Mouse (Mus musculus): Measurements from ENCODE around the gene Rpusd4.

The Rpusd4 gene

GRCm38 (mm10) chr9:35286351-35286750, 18.7 kb downstream of the Rpusd4 start:
- no peak for DNase-seq (ENCODE audit: low spot score)

- no peak for DNase-seq (ENCODE audit: low spot score)
Observed at GRCm38 (mm10) chr9:35289992-35290391, 22.3 kb downstream of the Rpusd4 start.

GRCm38 (mm10) chr9:35290417-35290816, 22.8 kb downstream of the Rpusd4 start:
- DNase-seq (ENCODE audit: low spot score): no peak

- no peak for DNase-seq (ENCODE audit: low spot score)
Observed at GRCm38 (mm10) chr9:35290916-35291315, 23.3 kb downstream of the Rpusd4 start.

- no peak for DNase-seq (ENCODE audit: low spot score)
Observed at GRCm38 (mm10) chr9:35293465-35293864, 25.8 kb downstream of the Rpusd4 start.

- no peak for DNase-seq (ENCODE audit: low spot score)
Observed at GRCm38 (mm10) chr9:35297791-35298190, 30.1 kb downstream of the Rpusd4 start.

GRCm38 (mm10) chr9:35302172-35302571, 34.5 kb downstream of the Rpusd4 start:
- no peak for DNase-seq (ENCODE audit: low spot score)

- no peak for DNase-seq (ENCODE audit: low spot score)
Observed at GRCm38 (mm10) chr9:35307461-35307860, 39.8 kb downstream of the Rpusd4 start.

- DNase-seq (ENCODE audit: low spot score): no peak
Observed at GRCm38 (mm10) chr9:35310377-35310776, 42.7 kb downstream of the Rpusd4 start.

GRCm38 (mm10) chr9:35312516-35312915, 44.9 kb downstream of the Rpusd4 start:
- peak; percentile 41 for DNase-seq (ENCODE audit: low spot score)

- DNase-seq (ENCODE audit: low spot score): no peak
Observed at GRCm38 (mm10) chr9:35313601-35314000, 45.9 kb downstream of the Rpusd4 start.

- DNase-seq (ENCODE audit: low spot score): no peak
Observed at GRCm38 (mm10) chr9:35314254-35314653, 46.6 kb downstream of the Rpusd4 start.

GRCm38 (mm10) chr9:35316771-35317211, 49.1 kb downstream of the Rpusd4 start:
- DNase-seq (ENCODE audit: low spot score): no peak

- no peak for DNase-seq (ENCODE audit: low spot score)
Observed at GRCm38 (mm10) chr9:35317233-35317980, 49.7 kb downstream of the Rpusd4 start.

- DNase-seq (ENCODE audit: low spot score): no peak
Observed at GRCm38 (mm10) chr9:35318537-35319172, 51.0 kb downstream of the Rpusd4 start.

GRCm38 (mm10) chr9:35320288-35320687, 52.6 kb downstream of the Rpusd4 start:
- no peak for DNase-seq (ENCODE audit: low spot score)

GRCm38 (mm10) chr9:35323974-35324373, 56.3 kb downstream of the Rpusd4 start:
- DNase-seq (ENCODE audit: low spot score): no peak

- no peak for DNase-seq (ENCODE audit: low spot score)
Observed at GRCm38 (mm10) chr9:35324571-35324970, 56.9 kb downstream of the Rpusd4 start.

GRCm38 (mm10) chr9:35326644-35327263, 59.1 kb downstream of the Rpusd4 start:
- DNase-seq (ENCODE audit: low spot score): no peak

All from urinary bladder, postnatal 10 days (tissue).